Mouse (Mus musculus): ENCODE data around the gene Zfp341. TPM values are rescaled to one million over a fixed set of nuclear protein-coding genes. Genes with fewer than 3 reads are reported as not detected.

Gene Zfp341
- 2.6 and 4.7 TPM in 2 replicates for polyA plus RNA-seq (2012; rRNA removed)

DNA sequence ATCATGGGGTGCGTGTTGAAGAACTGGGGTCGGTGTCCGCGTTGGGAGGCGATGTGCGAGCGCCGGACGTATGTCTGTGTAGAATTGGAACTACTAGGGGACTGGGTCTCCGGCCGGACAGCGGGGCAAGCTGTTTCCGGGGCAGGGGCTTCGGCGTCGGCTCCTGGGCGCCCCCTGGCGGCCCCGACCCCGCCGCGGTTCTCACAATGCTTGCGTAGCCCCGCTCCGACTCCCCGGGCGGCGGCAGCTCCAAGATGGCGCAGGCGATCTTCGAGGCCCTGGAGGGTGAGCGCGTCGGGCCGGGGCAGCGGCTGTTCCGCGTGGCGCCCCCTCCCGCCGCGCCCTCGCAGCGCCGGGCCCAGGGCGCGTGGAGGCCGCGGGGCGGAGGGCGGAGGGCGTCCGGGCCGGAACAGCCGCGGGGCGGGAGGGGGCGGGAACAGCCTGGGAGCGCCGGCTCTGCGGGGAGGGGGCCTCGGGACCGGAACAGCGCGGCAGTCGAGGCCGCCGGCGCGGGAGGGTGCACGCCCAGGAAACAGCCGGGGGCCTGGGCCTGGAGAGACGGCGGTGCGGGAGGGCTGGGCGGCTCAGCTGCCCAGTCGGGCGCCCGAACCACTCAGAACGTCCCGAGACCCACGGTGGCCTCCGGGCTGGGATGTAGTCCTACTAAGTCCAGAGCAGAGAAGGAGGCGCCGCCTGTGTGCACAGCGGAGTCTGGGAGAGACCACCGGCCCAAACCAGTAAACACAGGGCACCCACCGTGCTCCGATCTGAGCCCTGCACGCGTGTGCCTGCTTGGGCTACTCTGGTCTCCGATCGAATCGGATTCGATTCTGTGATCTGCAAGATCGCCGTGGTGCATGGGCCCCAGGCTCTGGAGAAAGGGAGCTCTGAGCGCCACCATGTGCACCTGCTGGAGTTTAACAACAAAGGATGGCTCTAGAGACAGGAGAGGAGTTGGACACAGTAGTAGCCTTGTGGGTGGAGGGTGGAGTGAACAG, at the start of gene Zfp341, which contains the start of gene 4930519P11Rik:
Gene Zfp341 (plus strand): TSS at position 180 of the 998 bp plus-strand sequence.
Gene 4930519P11Rik (minus strand): TSS at position 320 of the 998 bp plus-strand sequence.
- WGBS, result under 1% methylated on average over 94 of the region's 98 CpGs
- no peaks in the 10 kb centered on the region for H3K27me3 ChIP-seq (ENCODE audit: control insufficient read depth, insufficient read depth, low read length)
- H3K4me3 ChIP-seq (ENCODE audit: low read depth, low read length), result peak within 1 kb of the TSS; percentile 84
- peak; percentile 75 for TF ChIP-seq CTCF (IDR thresholded peaks at IDR 0.05; ENCODE audit: extremely low read depth, insufficient read length, insufficient replicate concordance, low read depth, low read length)
- peak; percentile 37 for TF ChIP-seq POLR2A (IDR thresholded peaks at IDR 0.05; ENCODE audit: low read depth, low read length)
- no peaks in the 10 kb centered on the region for H3K36me3 ChIP-seq (ENCODE audit: control insufficient read depth, insufficient read depth, low read length)
- H3K27ac ChIP-seq (ENCODE audit: insufficient read depth, low read depth, low read length), result peak within 1 kb of the TSS; percentile 95
- H3K4me1 ChIP-seq (ENCODE audit: control insufficient read depth, insufficient read depth, insufficient read length, low read length), result peaks cover 3% of the 10 kb centered on the region; the same call in 1 of the 2 replicates

DNA sequence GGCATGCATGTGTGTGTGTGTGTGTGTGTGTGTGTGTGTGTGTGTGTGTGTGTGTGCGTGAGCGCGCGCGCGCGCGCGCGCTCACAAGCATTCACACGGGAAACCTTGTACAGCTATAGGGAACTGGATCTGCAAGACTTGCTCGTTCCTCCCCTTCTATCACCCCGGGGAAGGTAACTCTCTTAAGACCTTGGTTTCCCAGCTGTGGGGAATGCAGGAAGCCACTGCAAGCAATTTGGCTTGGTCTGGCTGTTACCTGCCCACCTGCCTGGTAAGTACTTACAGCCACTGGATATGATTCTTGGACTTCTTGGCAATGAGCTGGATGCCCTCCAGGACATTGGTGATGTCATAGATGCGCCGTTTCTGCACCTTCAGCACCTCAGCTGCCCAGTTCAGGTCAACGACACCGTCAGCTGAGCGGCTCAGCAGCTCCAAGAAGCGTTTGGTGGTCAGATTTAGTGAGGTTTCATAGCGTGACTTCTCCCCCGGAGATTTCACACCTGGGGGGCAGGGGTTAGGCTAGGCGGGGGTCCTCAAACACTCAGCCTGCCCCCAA, 49.4 kb upstream of the Zfp341 start:
- TF ChIP-seq POLR2A (IDR thresholded peaks at IDR 0.05; ENCODE audit: low read depth, low read length) (no peak), CTCF (IDR thresholded peaks at IDR 0.05; ENCODE audit: extremely low read depth, insufficient read length, insufficient replicate concordance, low read depth, low read length) (no peak)
- 91% methylated on average over 22 of the region's 22 CpGs for WGBS
- Histone ChIP-seq H3K27ac (ENCODE audit: insufficient read depth, low read depth, low read length) (no peak overlapping the region), H3K4me1 (ENCODE audit: control insufficient read depth, insufficient read depth, insufficient read length, low read length) (peaks cover 1% of the 10 kb centered on the region), H3K4me3 (ENCODE audit: low read depth, low read length) (no peak overlapping the region), H3K27me3 (ENCODE audit: control insufficient read depth, insufficient read depth, low read length) (no peaks in the 10 kb centered on the region), H3K36me3 (ENCODE audit: control insufficient read depth, insufficient read depth, low read length) (0 out of 2 replicates have a peak, but pooled peaks cover 2% of the 10 kb centered on the region)

DNA sequence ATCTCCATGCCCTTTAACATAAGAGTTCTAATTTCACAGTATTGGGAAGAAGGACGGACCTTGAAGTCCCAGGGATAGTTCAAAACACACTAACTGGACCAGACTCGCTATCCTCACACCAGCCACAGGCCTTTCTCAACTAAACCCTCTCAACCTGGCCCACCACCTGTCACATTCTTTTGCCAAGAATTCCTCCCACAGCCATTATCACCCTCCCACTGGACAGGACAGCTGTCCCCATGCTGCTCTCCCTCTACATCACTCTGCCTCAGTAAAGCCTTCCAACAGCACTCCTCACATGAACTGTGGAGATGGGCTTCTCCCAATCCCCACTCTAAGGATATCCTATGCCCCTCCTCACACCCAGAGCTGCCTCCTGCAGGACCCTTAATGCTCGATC, 47.5 kb upstream of the Zfp341 start:
- H3K27me3 ChIP-seq (ENCODE audit: control insufficient read depth, insufficient read depth, low read length), result no peaks in the 10 kb centered on the region
- H3K4me3 ChIP-seq (ENCODE audit: low read depth, low read length), result no peak overlapping the region
- 93% methylated on average over 3 of the region's 3 CpGs for WGBS
- H3K36me3 ChIP-seq (ENCODE audit: control insufficient read depth, insufficient read depth, low read length), result 0 out of 2 replicates have a peak, but pooled peaks cover 2% of the 10 kb centered on the region
- TF ChIP-seq CTCF (IDR thresholded peaks at IDR 0.05; ENCODE audit: extremely low read depth, insufficient read length, insufficient replicate concordance, low read depth, low read length), result no peak
- TF ChIP-seq POLR2A (IDR thresholded peaks at IDR 0.05; ENCODE audit: low read depth, low read length), result no peak
- H3K27ac ChIP-seq (ENCODE audit: insufficient read depth, low read depth, low read length), result no peak overlapping the region
- H3K4me1 ChIP-seq (ENCODE audit: control insufficient read depth, insufficient read depth, insufficient read length, low read length), result peaks cover 5% of the 10 kb centered on the region; the same call in 1 of the 2 replicates

DNA sequence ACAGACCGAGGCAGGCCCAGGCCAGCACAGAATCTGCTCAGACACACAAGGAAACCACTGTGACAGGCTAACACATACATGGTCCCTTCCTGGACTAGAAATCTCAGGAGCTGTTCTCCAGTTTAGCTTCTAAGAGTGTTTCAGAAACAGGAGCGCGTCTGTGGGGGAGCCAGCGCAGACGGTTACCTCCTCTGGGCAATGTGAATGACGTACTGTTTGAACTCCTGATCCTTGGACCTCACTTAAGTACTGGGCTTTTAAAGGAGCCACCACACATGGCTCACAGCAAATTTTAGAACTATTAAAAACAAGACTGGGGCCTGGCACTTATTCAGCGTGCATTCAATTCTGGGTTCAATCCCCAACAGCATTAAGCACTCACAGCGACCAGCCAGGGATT, 46.5 kb upstream of the Zfp341 start:
- Histone ChIP-seq H3K36me3 (ENCODE audit: control insufficient read depth, insufficient read depth, low read length) (0 out of 2 replicates have a peak, but pooled peaks cover 2% of the 10 kb centered on the region), H3K4me3 (ENCODE audit: low read depth, low read length) (no peak overlapping the region), H3K4me1 (ENCODE audit: control insufficient read depth, insufficient read depth, insufficient read length, low read length) (peaks cover 5% of the 10 kb centered on the region; the same call in 1 of the 2 replicates), H3K27ac (ENCODE audit: insufficient read depth, low read depth, low read length) (no peak overlapping the region), H3K27me3 (ENCODE audit: control insufficient read depth, insufficient read depth, low read length) (no peaks in the 10 kb centered on the region)
- WGBS, result 37% methylated on average over 8 of the region's 8 CpGs
- TF ChIP-seq CTCF (IDR thresholded peaks at IDR 0.05; ENCODE audit: extremely low read depth, insufficient read length, insufficient replicate concordance, low read depth, low read length) (no peak), POLR2A (IDR thresholded peaks at IDR 0.05; ENCODE audit: low read depth, low read length) (no peak)

DNA sequence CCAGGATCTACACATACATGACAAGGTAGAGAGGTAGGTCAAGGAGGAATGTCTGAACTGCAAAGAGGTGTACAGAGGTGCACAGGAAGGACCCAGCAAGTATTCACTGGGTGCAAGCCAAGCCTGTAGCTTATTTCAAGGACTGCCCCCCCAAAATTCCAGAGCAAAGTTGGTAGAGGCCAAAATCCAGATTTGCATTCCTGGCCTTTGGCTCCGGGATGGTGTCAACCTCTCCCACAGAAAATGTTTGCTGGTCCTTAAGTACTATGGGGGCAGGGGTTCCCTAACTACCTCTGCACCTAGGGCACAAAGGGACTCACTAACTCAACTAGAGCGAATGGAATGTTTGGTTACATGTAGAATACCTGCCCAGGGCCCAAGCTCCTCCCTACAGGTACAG, 45.3 kb upstream of the Zfp341 start:
- H3K4me1 ChIP-seq (ENCODE audit: control insufficient read depth, insufficient read depth, insufficient read length, low read length), result peaks cover 5% of the 10 kb centered on the region; the same call in 1 of the 2 replicates
- no peak overlapping the region for H3K4me3 ChIP-seq (ENCODE audit: low read depth, low read length)
- WGBS, result 58% methylated on average over 2 of the region's 2 CpGs
- TF ChIP-seq POLR2A (IDR thresholded peaks at IDR 0.05; ENCODE audit: low read depth, low read length) (no peak), CTCF (IDR thresholded peaks at IDR 0.05; ENCODE audit: extremely low read depth, insufficient read length, insufficient replicate concordance, low read depth, low read length) (no peak)
- H3K27me3 ChIP-seq (ENCODE audit: control insufficient read depth, insufficient read depth, low read length), result no peaks in the 10 kb centered on the region
- no peak overlapping the region for H3K27ac ChIP-seq (ENCODE audit: insufficient read depth, low read depth, low read length)
- 0 out of 2 replicates have a peak, but pooled peaks cover under 1% of the 10 kb centered on the region for H3K36me3 ChIP-seq (ENCODE audit: control insufficient read depth, insufficient read depth, low read length)

DNA sequence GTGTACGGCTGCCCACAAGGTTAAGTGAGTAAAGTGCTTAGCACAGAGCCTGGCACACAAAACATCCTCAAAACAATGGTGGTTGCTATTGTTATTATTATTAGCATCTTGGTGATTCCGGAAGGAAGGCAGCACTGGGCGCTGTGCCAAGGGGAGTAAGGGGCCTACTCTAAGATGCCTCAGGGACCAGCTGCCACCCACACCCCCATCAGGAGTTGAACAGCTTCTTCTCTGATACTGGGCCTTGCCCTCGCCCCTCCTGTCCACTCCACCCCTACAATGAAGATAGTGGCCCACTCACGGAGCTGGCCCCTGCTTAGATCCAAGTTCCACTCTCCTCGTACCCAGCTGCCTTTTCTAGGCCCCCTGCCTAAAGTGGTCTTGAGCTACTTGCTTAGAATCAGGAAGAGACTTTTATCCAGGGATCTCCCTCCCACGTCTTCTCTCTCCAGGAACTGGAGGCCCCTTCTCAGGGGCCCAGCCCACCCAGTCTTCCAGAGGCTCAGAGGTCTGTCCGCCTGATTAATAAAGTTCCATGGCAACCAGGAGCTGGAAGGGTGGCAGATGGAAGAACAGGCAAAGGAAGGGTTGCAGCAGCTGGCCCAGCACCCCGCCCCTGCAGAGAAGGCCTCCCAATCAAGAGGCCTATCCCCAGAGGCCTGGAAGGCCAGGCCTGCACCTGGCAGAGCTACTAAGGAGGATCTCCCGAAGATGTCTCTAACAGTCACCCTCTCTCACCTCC, 44.6 kb upstream of the Zfp341 start:
- H3K27me3 ChIP-seq (ENCODE audit: control insufficient read depth, insufficient read depth, low read length), result no peaks in the 10 kb centered on the region
- 30% methylated on average over 10 of the region's 10 CpGs for WGBS
- TF ChIP-seq CTCF (IDR thresholded peaks at IDR 0.05; ENCODE audit: extremely low read depth, insufficient read length, insufficient replicate concordance, low read depth, low read length) (no peak), POLR2A (IDR thresholded peaks at IDR 0.05; ENCODE audit: low read depth, low read length) (no peak)
- peak overlapping the region; percentile 71 for H3K4me3 ChIP-seq (ENCODE audit: low read depth, low read length)
- no peaks in the 10 kb centered on the region for H3K36me3 ChIP-seq (ENCODE audit: control insufficient read depth, insufficient read depth, low read length)
- no peak overlapping the region for H3K27ac ChIP-seq (ENCODE audit: insufficient read depth, low read depth, low read length)
- peaks cover 5% of the 10 kb centered on the region; the same call in 1 of the 2 replicates for H3K4me1 ChIP-seq (ENCODE audit: control insufficient read depth, insufficient read depth, insufficient read length, low read length)
